Mouse (Mus musculus) CD4-positive helper T cell, adult 2 months (primary cell): ENCODE measurements around the gene Mrpl18.
A peak's percentile ranks its signal among the peaks of the same experiment; 100 is the strongest.
"Not testable (repeated sequence)": the region's sequence is repeated elsewhere in the genome, so short reads cannot be mapped to it uniquely, and the experiment has no call there.

Experiments
- DNase-seq: peaks from one replicate; pipeline ENCODE4 v3.0.0-alpha.2; 2012; ENCODE audit warnings: low read depth, missing footprints, low spot score

Mrpl18 gene

GRCm38 (mm10) chr17:12915881-12916583 lies at the start of gene Mrpl18:
Gene Mrpl18, minus strand, starts transcription at chr17:12916345.
- peak; percentile 99 for DNase-seq

- no peak for DNase-seq
Measured at GRCm38 (mm10) chr17:12963476-12963875, 47.3 kb upstream of the Mrpl18 start.

GRCm38 (mm10) chr17:12960331-12960873 lies 44.3 kb upstream of the Mrpl18 start, which contains the start of gene Acat2:
Gene Acat2, minus strand, starts transcription at chr17:12960747.
- DNase-seq = peak; percentile 96

- DNase-seq = not testable (repeated sequence)
Measured at GRCm38 (mm10) chr17:12959377-12959776, 43.2 kb upstream of the Mrpl18 start.

- DNase-seq = no peak
Measured at GRCm38 (mm10) chr17:12956664-12957063, 40.5 kb upstream of the Mrpl18 start.

- DNase-seq = no peak
Measured at GRCm38 (mm10) chr17:12949669-12950068, 33.5 kb upstream of the Mrpl18 start.

- peak; percentile 43 for DNase-seq
Measured at GRCm38 (mm10) chr17:12942459-12943162, 26.5 kb upstream of the Mrpl18 start.

GRCm38 (mm10) chr17:12941543-12942260 lies 25.6 kb upstream of the Mrpl18 start:
- DNase-seq = no peak

- no peak for DNase-seq
Measured at GRCm38 (mm10) chr17:12940151-12940805, 24.1 kb upstream of the Mrpl18 start, which contains the start of gene Acat3. Gene Acat3, minus strand, starts transcription at chr17:12940600.

- DNase-seq = not testable (repeated sequence)
Measured at GRCm38 (mm10) chr17:12939377-12940148, 23.4 kb upstream of the Mrpl18 start.

- DNase-seq = no peak
Measured at GRCm38 (mm10) chr17:12938077-12938476, 21.9 kb upstream of the Mrpl18 start.

- DNase-seq = no peak
Measured at GRCm38 (mm10) chr17:12937412-12937970, 21.3 kb upstream of the Mrpl18 start.

- DNase-seq = no peak
Measured at GRCm38 (mm10) chr17:12935719-12936118, 19.6 kb upstream of the Mrpl18 start.

GRCm38 (mm10) chr17:12931576-12931975 lies 15.4 kb upstream of the Mrpl18 start:
- DNase-seq = not testable (repeated sequence)

- DNase-seq = no peak
Measured at GRCm38 (mm10) chr17:12925703-12926180, 9.6 kb upstream of the Mrpl18 start.

GRCm38 (mm10) chr17:12925001-12925400 lies 8.9 kb upstream of the Mrpl18 start:
- DNase-seq = no peak

GRCm38 (mm10) chr17:12921073-12921472 lies 4.9 kb upstream of the Mrpl18 start:
- DNase-seq = no peak

- peak; percentile 82 for DNase-seq
Measured at GRCm38 (mm10) chr17:12916588-12917380, 639 bp upstream of the Mrpl18 start.

- no peak for DNase-seq
Measured at GRCm38 (mm10) chr17:12915488-12915880, 661 bp downstream of the Mrpl18 start, which contains the start of gene Tcp1. Gene Tcp1, plus strand, starts transcription at chr17:12915701.
